9 mouse cellular contexts compared by ENCODE assay signal in the genomic region with DNA sequence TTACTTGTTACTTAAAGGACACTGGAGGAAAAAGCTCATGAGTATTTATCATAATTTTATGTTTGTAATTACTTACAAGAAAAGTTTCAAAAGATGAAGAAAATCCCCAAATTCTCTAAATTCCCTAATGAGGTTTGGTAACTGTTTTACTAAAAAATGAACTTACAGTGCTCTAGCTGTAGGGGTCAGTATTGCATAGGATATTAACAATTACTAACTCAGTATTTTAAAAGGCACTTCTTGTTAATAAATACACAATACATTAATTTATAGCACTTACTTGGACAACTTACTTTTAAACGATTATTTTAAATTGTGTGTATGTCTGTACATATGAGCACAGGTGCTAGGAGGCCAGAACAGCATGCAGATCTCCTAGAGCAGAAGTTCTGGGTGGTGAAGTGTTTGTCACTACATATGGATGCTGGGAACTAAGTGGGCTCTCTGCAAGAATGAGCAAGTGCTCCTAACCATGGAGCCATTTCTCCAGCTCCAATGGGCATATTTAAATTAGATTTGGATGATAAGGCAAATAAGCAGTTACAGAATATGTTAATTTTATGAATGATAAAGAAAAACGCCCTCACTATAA. TPM values are rescaled to one million over a fixed set of nuclear protein-coding genes. Genes with fewer than 3 reads are reported as not detected.
A peak's percentile ranks its signal among the peaks of the same experiment; 100 is the strongest.
DNase-seq lines count a peak whose midpoint lies in the region; ATAC-seq lines count a peak whose summit lies in the region.
"Had no signal": no experiment of that assay in that cellular context is flagged by ENCODE, and none has a peak within 500 bp of the region (broad histone marks: within the 10 kb centered on the region; RNA-seq: fewer than 3 reads in every experiment).

No protein-coding gene starts in this region.

- peak; percentile 71 for DNase-seq in hindbrain, embryonic 14.5 days (ENCODE audit: low spot score)
- no peak for DNase-seq in hindbrain, embryonic 10.5 days (ENCODE audit: low spot score)
- peak; percentile 58 for DNase-seq in 416B (ENCODE audit: low read depth)
- peak; percentile 44 for DNase-seq in adipocyte (ENCODE audit: low spot score)
- DNase-seq in gastrocnemius, adult 8-10 months (ENCODE audit: low spot score in 2 of 2), result no peak
- no peak for DNase-seq in layer of hippocampus, adult 9-11 months
- no peak for DNase-seq in ovary, postnatal 36 days (ENCODE audit: low spot score)

- no peaks in the 10 kb centered on the region for H3K4me1 ChIP-seq in hindbrain, embryonic 14.5 days (replicated peaks; ENCODE audit: control insufficient read depth, insufficient read depth, low read length)
- no peaks in the 10 kb centered on the region for H3K4me1 ChIP-seq in hindbrain, embryonic 10.5 days (replicated peaks)

- H3K9ac ChIP-seq in hindbrain, embryonic 14.5 days, result no peak overlapping the region

- H3K4me3 ChIP-seq in hindbrain, embryonic 14.5 days (replicated peaks; ENCODE audit: low read length), result no peak overlapping the region
- no peak overlapping the region for H3K4me3 ChIP-seq in hindbrain, embryonic 10.5 days
- H3K4me3 ChIP-seq: myocyte had no signal

- 81% methylated on average over 2 of the region's 2 CpGs for WGBS in hindbrain, embryonic 14.5 days
- 84% methylated on average over 2 of the region's 2 CpGs for WGBS in hindbrain, embryonic 10.5 days

- no peak overlapping the region for H3K27ac ChIP-seq in hindbrain, embryonic 14.5 days
- no peak overlapping the region for H3K27ac ChIP-seq in hindbrain, embryonic 10.5 days

- H3K27me3 ChIP-seq in hindbrain, embryonic 14.5 days (ENCODE audit: control insufficient read depth, insufficient read depth, low read length), result no peaks in the 10 kb centered on the region
- no peaks in the 10 kb centered on the region for H3K27me3 ChIP-seq in hindbrain, embryonic 10.5 days (ENCODE audit: insufficient read depth, poor library complexity, severe bottlenecking)

- H3K9me3 ChIP-seq in hindbrain, embryonic 14.5 days (ENCODE audit: control insufficient read depth, low read length), result no peaks in the 10 kb centered on the region
- no peaks in the 10 kb centered on the region for H3K9me3 ChIP-seq in hindbrain, embryonic 10.5 days

- no peak for ATAC-seq in hindbrain, embryonic 14.5 days (ENCODE audit: low FRiP score)
- ATAC-seq in inflammation-experienced regulatory T-cells, adult 6 months, result peak; percentile 79

- no peak overlapping the region for H3K4me2 ChIP-seq in hindbrain, embryonic 14.5 days (replicated peaks)

- H3K36me3 ChIP-seq in hindbrain, embryonic 14.5 days (replicated peaks; ENCODE audit: control insufficient read depth, insufficient read depth), result peaks cover 53% of the 10 kb centered on the region
- peaks cover 70% of the 10 kb centered on the region for H3K36me3 ChIP-seq in hindbrain, embryonic 10.5 days

RNA-seq across cellular contexts. Expression of a gene that starts 21.5 kb away (rescaled TPM):
- 55.6 and 61.2 TPM in 2 replicates for polyA plus RNA-seq in hindbrain, embryonic 14.5 days (2014; fragmentation: Nextera tagmentation; extraction: Ambion mirVana)
- polyA plus RNA-seq in hindbrain, embryonic 10.5 days (2016; fragmentation: Nextera tagmentation; extraction: Ambion mirVana), result 27.1 and 31.7 TPM in 2 replicates
- 1 to 10 TPM; 5.6 to 6.7 (median 6.2) TPM for polyA plus RNA-seq in inflammation-experienced regulatory T-cells, adult 6 months (2017; shearing (Covaris generic))
- total RNA-seq in gastrocnemius, adult 8-10 months (2022), result 10 to 100 TPM; 36.6 to 44.2 (median 37.8) TPM

Comparison
In these comparisons a context has a peak if more than half of its experiments do, and no peak if none do; other contexts are left out.
1. DNase-seq: peak in hindbrain, embryonic 14.5 days (single experiment), 416B (single experiment) and adipocyte (single experiment); none in hindbrain, embryonic 10.5 days (single experiment), gastrocnemius, adult 8-10 months (0 of 2), layer of hippocampus, adult 9-11 months (single experiment) and ovary, postnatal 36 days (single experiment).